Mouse (Mus musculus): ENCODE measurements at regions not wholly inside any gene's neighbourhood (a gene's known extent, or its start where the extent isn't known, plus 50 kb on each side); places are given as distances from the start of the nearest gene placed in this dataset.
A peak's percentile ranks its signal among the peaks of the same experiment; 100 is the strongest.

- no peak for DNase-seq
Measured at GRCm38 (mm10) chr3:101749841-101750240, 98.9 kb downstream of the Mab21l3 start.

GRCm38 (mm10) chr3:101749031-101749632 is 99.6 kb downstream of the Mab21l3 start:
- DNase-seq = peak; percentile 57

- no peak for DNase-seq
Measured at GRCm38 (mm10) chr3:101748186-101748585, 100.6 kb downstream of the Mab21l3 start.

- DNase-seq = peak; percentile 15
Measured at GRCm38 (mm10) chr3:101740906-101741305, 107.9 kb downstream of the Mab21l3 start.

- no peak for DNase-seq
Measured at GRCm38 (mm10) chr3:101737197-101737596, 111.6 kb downstream of the Mab21l3 start.

- no peak for DNase-seq
Measured at GRCm38 (mm10) chr3:101729044-101729443, 119.7 kb downstream of the Mab21l3 start.

- no peak for DNase-seq
Measured at GRCm38 (mm10) chr3:101722926-101723325, 118.4 kb upstream of the Atp1a1 start.

GRCm38 (mm10) chr3:101722001-101722400 is 117.5 kb upstream of the Atp1a1 start:
- DNase-seq = no peak

- DNase-seq = no peak
Measured at GRCm38 (mm10) chr3:101715416-101715815, 110.9 kb upstream of the Atp1a1 start.

GRCm38 (mm10) chr3:101714810-101715209 is 110.3 kb upstream of the Atp1a1 start:
- no peak for DNase-seq

GRCm38 (mm10) chr3:101713669-101714068 is 109.2 kb upstream of the Atp1a1 start:
- DNase-seq = no peak

- no peak for DNase-seq
Measured at GRCm38 (mm10) chr3:101713138-101713638, 108.7 kb upstream of the Atp1a1 start.

- DNase-seq = no peak
Measured at GRCm38 (mm10) chr3:101712666-101713065, 108.2 kb upstream of the Atp1a1 start.

- DNase-seq = no peak
Measured at GRCm38 (mm10) chr3:101711594-101712171, 107.2 kb upstream of the Atp1a1 start.

GRCm38 (mm10) chr3:101709379-101709970 is 105.0 kb upstream of the Atp1a1 start:
- DNase-seq = no peak

GRCm38 (mm10) chr3:101708821-101709220 is 104.3 kb upstream of the Atp1a1 start:
- no peak for DNase-seq

GRCm38 (mm10) chr3:101704919-101705318 is 100.4 kb upstream of the Atp1a1 start:
- DNase-seq = no peak

GRCm38 (mm10) chr3:101704326-101704725 is 99.8 kb upstream of the Atp1a1 start:
- no peak for DNase-seq

- DNase-seq = no peak
Measured at GRCm38 (mm10) chr3:101701763-101702173, 97.3 kb upstream of the Atp1a1 start.

GRCm38 (mm10) chr3:101700974-101701610 is 96.6 kb upstream of the Atp1a1 start:
- DNase-seq = no peak

GRCm38 (mm10) chr3:101699929-101700681 is 95.6 kb upstream of the Atp1a1 start:
- peak; percentile 54 for DNase-seq

GRCm38 (mm10) chr3:101696832-101697231 is 92.3 kb upstream of the Atp1a1 start:
- DNase-seq = no peak

GRCm38 (mm10) chr3:101694311-101694710 is 89.8 kb upstream of the Atp1a1 start:
- no peak for DNase-seq

Data from right cerebral cortex, adult 18-20 months (tissue).